Mouse (Mus musculus) intestine, embryonic 15.5 days (tissue): ENCODE results near the gene Adam12. TPM values are rescaled to one million over a fixed set of nuclear protein-coding genes. Genes with fewer than 3 reads are reported as not detected.

Experiments
- ATAC-seq: fragments of 200-750 bp; cut with Nextera tagmentation; 2 replicates; pipeline ENCODE4 v1.8.0; 2017; ENCODE audit warnings: moderate TSS enrichment, moderate library complexity
- H3K27ac ChIP-seq: fragments of 300-500 bp; sonication (generic); 2 replicates; pipeline ENCODE4 v1.5.1; 2015; ENCODE audit warnings: mild to moderate bottlenecking, inconsistent platforms
- H3K27me3 ChIP-seq: fragments of 300-500 bp; sonication (generic); replicated peaks from 2 replicates; pipeline ENCODE4 v1.6.1; 2015; ENCODE audit warnings: inconsistent platforms
- H3K36me3 ChIP-seq: fragments of 300-500 bp; sonication (generic); 2 replicates; pipeline ENCODE4 v1.6.1; 2015; ENCODE audit warnings: inconsistent platforms
- H3K4me1 ChIP-seq: fragments of 300-500 bp; sonication (generic); replicated peaks from 2 replicates; pipeline ENCODE4 v1.6.1; 2015; ENCODE audit warnings: inconsistent platforms
- H3K4me2 ChIP-seq: fragments of 300-500 bp; sonication (generic); replicated peaks from 2 replicates; pipeline ENCODE4 v1.6.1; 2015; ENCODE audit warnings: mild to moderate bottlenecking, inconsistent platforms
- H3K4me3 ChIP-seq: fragments of 300-500 bp; sonication (generic); replicated peaks from 2 replicates; pipeline ENCODE4 v1.5.1; 2015; ENCODE audit warnings: inconsistent platforms
- H3K9ac ChIP-seq: fragments of 300-500 bp; sonication (generic); 2 replicates; pipeline ENCODE4 v1.6.1; 2015; ENCODE audit warnings: inconsistent platforms
- H3K9me3 ChIP-seq: fragments of 300-500 bp; sonication (generic); 2 replicates; pipeline ENCODE4 v1.6.1; 2016; ENCODE audit warnings: inconsistent platforms
- WGBS: fragments of 180-500 bp; shearing (Covaris S2); methylation state at CpG from one replicate; pipeline ENCODE4 v1.1.7; 2015; 5-methylcytosine and 5-hydroxymethylcytosine counted together
- polyA plus RNA-seq: library from polyadenylated mRNA; unstranded; fragments of >200 nt; fragmentation: Nextera tagmentation; extraction: Ambion mirVana; gene quantifications from 2 replicates; pipeline ENCODE4 v1.2.1, GENCODE M21; 2015

The Adam12 gene
- polyA plus RNA-seq, 1 experiment from 2014 or later, result 6.4 TPM

- H3K27ac ChIP-seq, result no peak overlapping the region
- WGBS, result 40% methylated on average over 8 of the region's 8 CpGs
Observed at GRCm38 (mm10) chr7:133963501-133963900, 268.4 kb downstream of the Adam12 start.

GRCm38 (mm10) chr7:133959200-133959599 lies 272.7 kb downstream of the Adam12 start:
- no peak overlapping the region for H3K9ac ChIP-seq
- H3K4me1 ChIP-seq, result peaks cover 7% of the 10 kb centered on the region; the same call in 1 of the 2 replicates
- H3K36me3 ChIP-seq, result no peaks in the 10 kb centered on the region
- ATAC-seq, result no peak
- WGBS, result 64% methylated on average over 4 of the region's 4 CpGs
- no peak overlapping the region for H3K27ac ChIP-seq
- H3K4me2 ChIP-seq, result no peak overlapping the region
- no peaks in the 10 kb centered on the region for H3K27me3 ChIP-seq
- no peak overlapping the region for H3K4me3 ChIP-seq
- no peaks in the 10 kb centered on the region for H3K9me3 ChIP-seq

More at GRCm38 (mm10) chr7:133963501-133963900, 268.4 kb downstream of the Adam12 start:
- Histone ChIP-seq H3K9ac (no peak overlapping the region), H3K27me3 (no peaks in the 10 kb centered on the region), H3K9me3 (no peaks in the 10 kb centered on the region), H3K4me3 (no peak overlapping the region), H3K4me2 (no peak overlapping the region), H3K36me3 (no peaks in the 10 kb centered on the region), H3K4me1 (no peaks in the 10 kb centered on the region)
- ATAC-seq, result no peak

- ATAC-seq, result 0 out of 2 replicates have a peak, but pooled peaks have one; percentile 43
- WGBS, result 55% methylated on average over 2 of the region's 2 CpGs
- H3K4me2 ChIP-seq, result no peak overlapping the region
Observed at GRCm38 (mm10) chr7:133957873-133958272, 274.1 kb downstream of the Adam12 start.

GRCm38 (mm10) chr7:133954111-133955091 lies 277.5 kb downstream of the Adam12 start:
- Histone ChIP-seq H3K27ac (peak overlapping the region; percentile 48; the same call in 1 of the 2 replicates), H3K9me3 (no peaks in the 10 kb centered on the region), H3K36me3 (no peaks in the 10 kb centered on the region), H3K9ac (no peak overlapping the region), H3K4me3 (no peak overlapping the region), H3K27me3 (no peaks in the 10 kb centered on the region), H3K4me2 (no peak overlapping the region), H3K4me1 (peaks cover 13% of the 10 kb centered on the region; the same call in 1 of the 2 replicates)
- peak; percentile 66 for ATAC-seq
- WGBS, result 31% methylated on average over 9 of the region's 9 CpGs

More at GRCm38 (mm10) chr7:133957873-133958272, 274.1 kb downstream of the Adam12 start:
- Histone ChIP-seq H3K27me3 (no peaks in the 10 kb centered on the region), H3K27ac (no peak overlapping the region), H3K36me3 (no peaks in the 10 kb centered on the region), H3K9me3 (no peaks in the 10 kb centered on the region), H3K9ac (no peak overlapping the region), H3K4me3 (no peak overlapping the region), H3K4me1 (peaks cover 13% of the 10 kb centered on the region; the same call in 1 of the 2 replicates)

- Histone ChIP-seq H3K4me1 (peaks cover 11% of the 10 kb centered on the region; the same call in 1 of the 2 replicates), H3K4me3 (no peak overlapping the region), H3K9me3 (no peaks in the 10 kb centered on the region), H3K9ac (no peak overlapping the region), H3K36me3 (no peaks in the 10 kb centered on the region), H3K27ac (no peak overlapping the region), H3K27me3 (no peaks in the 10 kb centered on the region), H3K4me2 (no peak overlapping the region)
- ATAC-seq, result no peak
- WGBS, result 84% methylated on average over 14 of the region's 14 CpGs
Observed at GRCm38 (mm10) chr7:133951777-133952545, 280.0 kb downstream of the Adam12 start.

GRCm38 (mm10) chr7:133947360-133947759 lies 284.6 kb downstream of the Adam12 start:
- Histone ChIP-seq H3K4me2 (no peak overlapping the region), H3K36me3 (no peaks in the 10 kb centered on the region), H3K9me3 (no peaks in the 10 kb centered on the region), H3K27ac (no peak overlapping the region), H3K4me1 (no peaks in the 10 kb centered on the region), H3K9ac (no peak overlapping the region), H3K27me3 (no peaks in the 10 kb centered on the region), H3K4me3 (no peak overlapping the region)
- no peak for ATAC-seq
- 85% methylated on average over 2 of the region's 2 CpGs for WGBS

- H3K4me3 ChIP-seq, result no peak overlapping the region
- no peaks in the 10 kb centered on the region for H3K27me3 ChIP-seq
- H3K9me3 ChIP-seq, result no peaks in the 10 kb centered on the region
- no peaks in the 10 kb centered on the region for H3K4me1 ChIP-seq
- no peak overlapping the region for H3K9ac ChIP-seq
- H3K36me3 ChIP-seq, result no peaks in the 10 kb centered on the region
- no peak overlapping the region for H3K27ac ChIP-seq
- WGBS, result 21% methylated on average over 2 of the region's 2 CpGs
- no peak for ATAC-seq
- H3K4me2 ChIP-seq, result no peak overlapping the region
Observed at GRCm38 (mm10) chr7:133946757-133947345, 285.1 kb downstream of the Adam12 start.

- Histone ChIP-seq H3K9me3 (no peaks in the 10 kb centered on the region), H3K27ac (no peak overlapping the region), H3K27me3 (no peaks in the 10 kb centered on the region), H3K4me3 (no peak overlapping the region), H3K36me3 (no peaks in the 10 kb centered on the region), H3K4me2 (no peak overlapping the region), H3K9ac (no peak overlapping the region), H3K4me1 (no peaks in the 10 kb centered on the region)
- WGBS, result 63% methylated on average over 4 of the region's 4 CpGs
- no peak for ATAC-seq
Observed at GRCm38 (mm10) chr7:133946113-133946512, 285.8 kb downstream of the Adam12 start.

- Histone ChIP-seq H3K4me3 (no peak overlapping the region), H3K36me3 (no peaks in the 10 kb centered on the region), H3K9ac (no peak overlapping the region), H3K27ac (no peak overlapping the region), H3K4me2 (no peak overlapping the region), H3K27me3 (no peaks in the 10 kb centered on the region), H3K4me1 (no peaks in the 10 kb centered on the region), H3K9me3 (no peaks in the 10 kb centered on the region)
- ATAC-seq, result no peak
- WGBS, result 58% methylated on average over 4 of the region's 4 CpGs
Observed at GRCm38 (mm10) chr7:133940405-133940804, 291.5 kb downstream of the Adam12 start.

- Histone ChIP-seq H3K36me3 (no peaks in the 10 kb centered on the region), H3K9me3 (no peaks in the 10 kb centered on the region), H3K4me2 (no peak overlapping the region), H3K4me3 (no peak overlapping the region), H3K9ac (no peak overlapping the region), H3K27me3 (no peaks in the 10 kb centered on the region), H3K27ac (no peak overlapping the region), H3K4me1 (peaks cover 15% of the 10 kb centered on the region)
- no peak for ATAC-seq
- 87% methylated on average over 3 of the region's 3 CpGs for WGBS
Observed at GRCm38 (mm10) chr7:133937473-133937872, 294.5 kb downstream of the Adam12 start.

GRCm38 (mm10) chr7:133936377-133936776 lies 295.6 kb downstream of the Adam12 start:
- Histone ChIP-seq H3K4me3 (no peak overlapping the region), H3K4me1 (peaks cover 15% of the 10 kb centered on the region), H3K27ac (no peak overlapping the region), H3K36me3 (no peaks in the 10 kb centered on the region), H3K9ac (no peak overlapping the region), H3K9me3 (no peaks in the 10 kb centered on the region), H3K4me2 (no peak overlapping the region), H3K27me3 (no peaks in the 10 kb centered on the region)
- WGBS, result 85% methylated on average over 4 of the region's 4 CpGs
- ATAC-seq, result no peak

GRCm38 (mm10) chr7:133933378-133933777 lies 298.6 kb downstream of the Adam12 start:
- Histone ChIP-seq H3K4me1 (peaks cover 15% of the 10 kb centered on the region), H3K27me3 (no peaks in the 10 kb centered on the region), H3K9ac (no peak overlapping the region), H3K36me3 (no peaks in the 10 kb centered on the region), H3K9me3 (no peaks in the 10 kb centered on the region), H3K4me2 (no peak overlapping the region), H3K27ac (0 out of 2 replicates have a peak overlapping the region, but pooled peaks have one; percentile 6), H3K4me3 (no peak overlapping the region)
- peak; percentile 58 for ATAC-seq
- 34% methylated on average over 6 of the region's 6 CpGs for WGBS
